Mouse (Mus musculus): Measurements from ENCODE around the gene Dthd1.

GRCm38 (mm10) chr5:62778682-62779081 is 34.9 kb upstream of the Dthd1 start:
- TF ChIP-seq POLR2A (IDR thresholded peaks at IDR 0.05; ENCODE audit: insufficient read length, low read depth) (no peak), MYOG (IDR thresholded peaks at IDR 0.05; ENCODE audit: control insufficient read depth in 1 of 3, insufficient read depth in 1 of 3, insufficient read length in 2 of 3, low read depth in 2 of 3) (no peak), REST (IDR thresholded peaks at IDR 0.05; ENCODE audit: insufficient read depth, insufficient read length) (no peak), MAX (IDR thresholded peaks at IDR 0.05; ENCODE audit: low read depth) (no peak), MYOD1 (IDR thresholded peaks at IDR 0.05; ENCODE audit: control insufficient read depth in 1 of 3, insufficient read length in 2 of 3, low read depth in 2 of 3) (no peak), USF1 (IDR thresholded peaks at IDR 0.05; ENCODE audit: low read depth) (no peak), TCF12 (IDR thresholded peaks at IDR 0.05; ENCODE audit: insufficient read depth, poor library complexity, severe bottlenecking) (no peak), E2F4 (IDR thresholded peaks at IDR 0.05; ENCODE audit: insufficient read depth) (no peak), POLR2AphosphoS2 (IDR thresholded peaks at IDR 0.05; ENCODE audit: insufficient read length, low read depth) (no peak), TCF3 (IDR thresholded peaks at IDR 0.05; ENCODE audit: insufficient read length, low read depth) (no peak), CEBPB (IDR thresholded peaks at IDR 0.05; ENCODE audit: insufficient read depth, poor library complexity, severe bottlenecking) (no peak), SRF (IDR thresholded peaks at IDR 0.05; ENCODE audit: control insufficient read depth, insufficient read length, low read depth) (no peak)
